Mouse (Mus musculus) brain, adult 2 months (tissue): ENCODE measurements around the gene Olfr223.
"Not testable (repeated sequence)": the region's sequence is repeated elsewhere in the genome, so short reads cannot be mapped to it uniquely, and the experiment has no call there.

Experiments used
- DNase-seq: peaks from one replicate; pipeline ENCODE4 v3.0.0; 2011; ENCODE audit warnings: low read depth, low spot score

Olfr223 gene

DNA sequence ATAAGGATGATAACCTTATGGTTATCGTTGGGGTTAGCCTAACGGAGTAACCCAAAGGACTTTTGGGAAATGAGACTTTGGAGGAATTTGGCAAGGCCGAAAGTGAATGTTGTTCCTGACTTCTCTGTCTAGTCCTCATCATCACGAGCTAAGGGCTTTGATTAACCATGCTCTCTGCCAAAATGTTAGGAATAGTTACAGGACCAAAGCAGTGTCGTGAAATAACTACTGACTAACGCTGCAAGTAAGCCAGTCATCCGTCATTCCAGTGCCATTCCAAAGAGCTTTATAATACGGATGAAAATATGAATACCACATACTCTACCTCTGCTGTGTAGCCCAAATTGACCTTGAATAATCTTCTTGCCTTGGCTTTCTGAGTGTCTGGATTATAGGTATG lies 3.9 kb upstream of the Olfr223 start:
- DNase-seq: no peak

DNA sequence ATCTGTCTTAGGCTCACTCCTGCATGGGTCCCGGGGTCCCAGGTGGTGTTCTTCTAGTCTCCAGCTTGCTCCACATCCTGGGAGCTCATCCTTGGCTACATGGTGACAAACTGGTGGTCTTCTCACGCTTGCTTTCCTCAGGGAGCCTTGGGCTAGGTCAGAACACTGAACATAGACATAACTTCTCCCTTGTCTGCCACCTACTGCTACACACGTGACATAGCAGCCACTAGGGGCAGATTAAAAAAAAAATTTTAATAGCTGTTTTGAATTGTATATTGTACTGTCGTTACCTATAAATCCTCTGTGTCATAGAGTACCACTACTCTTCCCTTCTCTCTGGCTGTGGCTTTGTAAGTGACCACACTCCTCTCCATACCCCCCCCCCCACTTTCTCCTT lies 3.0 kb upstream of the Olfr223 start:
- DNase-seq: no peak

DNA sequence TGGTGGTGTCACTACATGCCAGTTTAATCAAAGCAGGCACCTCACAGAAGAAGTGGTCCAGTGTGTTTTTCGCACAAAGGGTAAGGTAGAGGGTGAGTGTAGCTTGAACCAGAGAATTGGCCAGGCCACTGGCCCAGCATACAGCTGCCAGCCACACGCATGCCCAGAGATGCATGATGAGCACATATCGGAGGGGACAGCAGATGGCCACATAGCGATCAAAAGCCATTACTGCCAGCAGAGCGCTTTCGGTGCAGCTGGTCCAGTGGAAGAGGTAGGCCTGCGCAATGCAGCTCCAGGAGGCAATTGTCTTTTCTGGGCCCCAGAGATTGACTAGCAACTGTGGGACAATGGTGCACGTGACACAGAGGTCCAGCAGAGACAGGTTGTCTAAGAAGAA lies 3.6 kb downstream of the Olfr223 start:
- no peak for DNase-seq

DNA sequence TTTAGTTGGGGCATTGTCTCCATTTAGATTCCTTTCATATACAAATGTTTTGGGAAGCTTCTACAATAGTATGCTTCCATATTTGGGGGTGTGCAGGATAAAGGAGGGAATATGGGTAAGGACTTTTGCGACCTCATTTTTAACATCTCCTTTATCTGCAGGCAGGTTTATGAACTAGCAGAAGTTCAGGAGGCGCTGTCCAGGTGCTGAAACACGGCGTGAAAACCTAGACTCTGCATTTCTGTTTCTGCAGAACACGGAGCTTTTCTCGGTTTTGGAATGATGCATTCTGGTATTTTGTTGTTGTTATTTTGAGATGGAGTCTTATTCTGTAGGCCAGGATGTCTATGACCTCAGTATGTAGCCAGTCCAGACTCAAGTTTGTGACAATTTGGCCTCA lies 8.6 kb downstream of the Olfr223 start:
- no peak for DNase-seq

DNA sequence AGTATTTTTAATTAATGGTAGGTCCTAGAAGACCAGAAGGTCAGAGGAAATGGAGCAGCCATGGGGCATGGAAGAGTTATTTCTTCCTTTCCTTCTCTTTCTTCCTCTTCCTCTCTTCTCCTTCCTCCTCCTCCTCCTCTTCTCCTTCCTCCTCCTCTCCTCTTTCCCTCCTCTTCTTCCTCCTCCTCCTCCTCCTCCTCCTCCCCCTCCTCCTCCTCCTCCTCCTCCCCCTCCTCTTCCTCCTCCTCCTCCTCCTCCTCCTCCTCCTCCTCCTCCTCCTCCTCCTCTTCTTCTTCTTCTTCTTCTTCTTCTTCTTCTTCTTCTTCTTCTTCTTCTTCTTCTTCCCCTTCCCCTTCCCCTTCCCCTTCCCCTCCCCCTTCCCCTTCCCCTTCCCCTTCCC lies 17.0 kb downstream of the Olfr223 start, which contains the start of gene Olfr222:
Olfr222 (minus strand) TSS at position 101 of the 400 bp plus-strand sequence.
- DNase-seq: not testable (repeated sequence)

DNA sequence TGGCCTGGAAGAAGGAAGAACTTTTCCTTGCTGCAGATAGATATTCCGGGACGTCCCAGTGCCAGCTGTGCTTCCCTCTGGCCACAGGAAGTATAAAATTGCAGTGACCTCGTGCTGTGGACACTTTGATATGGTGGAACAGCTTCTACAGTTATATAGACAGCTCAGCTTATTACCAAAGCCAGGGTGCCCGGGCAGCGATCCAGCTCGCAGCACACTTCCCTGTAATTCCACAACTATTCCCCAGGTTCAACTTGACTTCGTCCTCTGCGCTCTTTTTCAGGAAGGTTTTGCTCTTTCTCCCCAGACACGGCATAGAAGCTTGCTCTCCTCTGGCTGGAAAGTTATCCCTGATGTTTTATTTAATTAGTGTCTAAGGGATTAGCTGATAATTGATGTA lies 17.4 kb downstream of the Olfr223 start:
- DNase-seq: no peak

DNA sequence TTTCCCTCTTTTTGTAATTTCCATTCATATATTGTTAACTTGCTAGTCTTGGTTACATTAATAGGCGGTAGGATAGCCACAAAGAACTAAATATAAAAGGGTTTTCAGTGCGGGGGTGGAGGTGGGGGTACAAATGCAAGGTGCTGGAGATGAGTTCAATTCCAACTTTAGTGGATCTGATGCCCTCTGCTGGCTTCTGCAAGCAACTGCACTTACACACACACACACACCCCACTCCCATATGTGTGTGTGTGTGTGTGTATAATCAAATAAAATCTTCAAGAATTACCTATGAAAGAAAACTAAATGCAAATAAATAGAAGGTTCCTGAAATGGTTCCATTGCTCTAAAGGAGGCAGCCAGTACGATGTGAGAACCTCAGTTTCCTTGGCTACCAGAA lies 23.8 kb downstream of the Olfr223 start:
- peak; percentile 53 for DNase-seq

DNA sequence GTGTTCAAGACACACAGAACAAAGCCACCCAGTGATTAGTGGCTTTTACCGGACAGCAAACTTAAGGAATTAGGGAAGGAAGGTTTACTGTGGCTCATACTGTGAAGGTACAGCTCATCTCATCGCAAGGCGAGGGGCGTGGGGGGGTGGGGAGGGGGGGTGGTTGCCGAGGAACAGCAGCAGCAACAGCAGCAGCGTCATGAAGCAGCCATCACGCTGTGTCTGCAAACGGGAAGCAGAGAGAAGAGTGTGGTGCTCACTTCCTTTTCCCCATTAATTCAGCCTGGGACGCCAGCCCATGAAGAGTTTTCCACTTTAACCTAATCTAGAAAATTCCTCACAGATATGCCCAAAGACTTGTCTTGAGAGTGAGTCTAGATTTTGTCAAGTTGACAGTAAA lies 30.3 kb downstream of the Olfr223 start:
- no peak for DNase-seq

DNA sequence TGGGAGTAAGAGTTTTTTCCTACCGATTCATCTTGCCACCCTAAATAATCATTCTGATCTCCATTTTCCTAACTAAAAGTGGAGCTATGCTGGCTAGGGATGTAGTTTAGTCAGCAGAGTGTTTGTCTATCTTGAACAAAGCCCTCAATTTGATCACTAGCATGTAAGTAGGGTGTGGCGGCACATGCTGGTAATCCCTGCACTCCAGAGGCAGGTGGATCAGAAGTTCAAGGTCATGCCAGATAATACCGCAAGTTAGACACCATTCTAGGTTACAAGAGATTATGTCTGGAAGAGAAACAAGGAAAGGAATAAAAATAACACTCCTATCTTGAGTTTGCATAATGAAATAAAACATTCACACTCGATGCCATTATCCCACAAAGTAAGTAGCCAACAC lies 30.8 kb downstream of the Olfr223 start:
- no peak for DNase-seq

DNA sequence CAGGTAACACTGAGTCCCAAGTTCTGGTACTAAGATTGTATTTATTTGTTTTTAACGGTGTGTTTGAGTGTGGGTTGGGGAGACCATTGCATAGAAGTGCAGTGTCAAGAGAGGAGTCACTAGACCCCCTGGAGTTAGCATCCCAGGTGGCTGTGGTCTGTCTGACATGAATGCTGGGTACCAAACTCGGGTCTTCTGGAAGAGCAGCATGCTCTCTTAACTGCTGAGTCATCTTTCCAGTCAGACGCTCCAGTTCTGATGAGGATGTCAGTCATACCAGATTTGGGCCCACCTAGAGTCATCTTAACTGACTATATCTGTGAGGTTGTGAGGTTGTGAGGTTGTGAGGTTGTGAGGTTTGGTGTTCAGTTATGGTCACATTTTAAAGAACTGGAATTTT lies 32.2 kb downstream of the Olfr223 start:
- no peak for DNase-seq

DNA sequence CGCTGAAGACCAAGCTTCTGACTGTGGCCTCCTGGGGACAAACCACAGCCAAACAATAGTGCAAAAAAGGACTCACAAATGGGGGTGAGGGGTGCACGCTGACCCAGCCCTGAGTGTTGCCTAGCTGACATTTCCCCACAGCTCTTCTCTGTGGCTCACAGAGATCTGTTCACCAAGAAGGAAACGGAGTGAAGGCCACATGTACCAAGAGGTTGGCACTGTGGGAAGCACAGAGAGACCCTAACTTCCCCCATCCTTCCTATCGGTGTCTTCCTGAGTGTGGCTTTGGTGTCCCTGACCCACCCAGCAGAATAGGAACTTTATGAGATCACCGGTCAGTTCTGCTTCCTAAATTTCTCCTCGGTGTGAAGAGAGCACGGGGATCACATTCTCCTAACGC lies 38.6 kb downstream of the Olfr223 start:
- no peak for DNase-seq

DNA sequence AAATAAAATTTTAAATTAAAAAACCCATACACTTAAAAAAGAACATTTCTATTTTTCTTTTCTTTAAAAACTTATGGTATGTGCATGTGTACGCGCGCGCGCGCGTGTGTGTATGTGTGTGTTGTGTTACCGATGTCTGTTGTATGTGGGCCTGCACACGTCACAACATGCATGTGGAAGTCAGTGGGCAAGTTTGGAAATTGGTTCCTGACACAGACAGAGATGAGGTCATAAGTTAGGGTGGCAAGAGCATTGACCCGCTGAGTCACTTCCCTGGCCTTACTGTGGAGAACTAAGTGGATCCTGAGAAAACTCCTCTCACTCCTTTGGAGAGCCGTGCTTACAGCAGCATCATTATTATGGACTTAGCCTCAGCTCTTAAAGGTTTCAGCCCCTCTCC lies 39.0 kb downstream of the Olfr223 start:
- no peak for DNase-seq

DNA sequence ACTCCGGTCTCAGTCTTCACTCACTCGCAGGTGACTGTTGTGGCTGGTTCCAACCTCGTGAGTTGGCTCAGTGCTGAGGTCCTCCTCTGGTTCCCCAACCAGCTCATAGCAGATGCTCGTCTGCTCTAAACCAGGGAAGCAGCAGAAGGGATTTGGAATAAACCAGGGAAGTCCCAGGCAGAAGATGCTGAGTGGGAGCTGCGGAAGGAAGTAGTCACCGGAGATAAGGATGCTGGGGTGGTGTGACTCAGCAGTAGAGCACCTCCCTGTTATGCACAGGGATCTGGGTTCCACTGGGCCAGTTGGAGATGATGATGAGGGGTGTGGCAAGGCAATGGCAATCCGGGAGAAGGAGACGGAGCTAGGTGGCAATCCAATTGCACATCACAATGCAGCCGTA lies 49.1 kb downstream of the Olfr223 start:
- peak; percentile 77 for DNase-seq

DNA sequence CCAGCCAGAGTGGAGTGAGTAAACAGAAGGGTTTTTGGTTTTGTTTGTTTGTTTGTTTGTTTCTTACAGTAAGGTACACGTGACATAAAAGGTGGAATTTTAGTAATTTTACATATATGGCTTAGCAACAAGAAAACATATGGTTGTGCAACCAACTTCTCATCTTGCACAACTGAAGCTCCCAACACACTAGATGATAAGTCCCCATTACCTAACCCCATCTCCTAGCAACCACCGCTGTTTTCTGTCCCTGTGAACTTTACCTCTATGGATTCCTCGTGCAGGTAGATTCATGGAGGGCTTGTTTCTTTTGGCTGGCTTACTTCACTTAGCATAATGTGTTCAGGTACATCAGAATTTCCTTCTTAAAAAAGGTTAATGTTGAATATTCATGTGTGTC lies 49.7 kb downstream of the Olfr223 start:
- DNase-seq: no peak

DNA sequence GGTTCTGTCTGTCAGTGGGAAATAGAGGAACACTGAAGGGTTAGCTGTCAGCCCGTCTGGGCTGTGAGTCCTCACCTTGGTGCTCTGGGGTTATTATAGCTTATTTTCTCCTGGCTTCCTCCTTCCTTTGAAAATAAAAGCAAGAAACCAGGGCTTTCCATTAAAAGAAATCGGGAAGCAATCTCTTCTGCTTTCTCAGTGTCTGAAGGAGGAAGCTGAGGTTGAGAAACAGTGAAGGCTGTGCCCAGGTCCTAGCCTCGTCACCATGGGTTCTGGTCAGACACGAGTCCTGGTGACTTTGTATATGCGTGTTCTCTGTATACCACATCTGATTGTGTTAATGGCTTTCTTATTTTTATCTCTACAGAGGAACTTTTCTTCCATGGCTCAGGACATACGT lies 50.6 kb downstream of the Olfr223 start:
- peak; percentile 41 for DNase-seq

DNA sequence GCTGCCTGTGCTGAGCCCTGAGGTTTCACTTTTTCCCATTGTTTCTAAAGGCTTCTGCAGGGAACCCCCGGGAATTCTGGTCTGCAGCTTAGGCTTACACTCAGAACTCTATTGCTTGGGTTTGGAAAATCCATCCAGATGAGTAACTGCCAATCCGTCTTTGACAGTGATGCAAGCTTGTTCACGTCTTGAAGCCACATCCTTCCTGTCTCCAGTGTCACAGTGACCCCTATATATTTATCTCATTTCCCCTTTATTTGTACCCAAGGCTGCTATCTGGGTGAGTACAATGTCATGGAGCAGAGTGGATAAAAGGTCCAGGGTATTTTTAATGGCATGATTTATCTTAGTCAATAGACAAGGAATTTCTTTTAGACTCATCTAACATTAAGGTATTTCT lies 51.8 kb downstream of the Olfr223 start, which contains the start of gene Nlrp3:
Nlrp3 (plus strand) TSS at position 245 of the 400 bp plus-strand sequence.
- no peak for DNase-seq

DNA sequence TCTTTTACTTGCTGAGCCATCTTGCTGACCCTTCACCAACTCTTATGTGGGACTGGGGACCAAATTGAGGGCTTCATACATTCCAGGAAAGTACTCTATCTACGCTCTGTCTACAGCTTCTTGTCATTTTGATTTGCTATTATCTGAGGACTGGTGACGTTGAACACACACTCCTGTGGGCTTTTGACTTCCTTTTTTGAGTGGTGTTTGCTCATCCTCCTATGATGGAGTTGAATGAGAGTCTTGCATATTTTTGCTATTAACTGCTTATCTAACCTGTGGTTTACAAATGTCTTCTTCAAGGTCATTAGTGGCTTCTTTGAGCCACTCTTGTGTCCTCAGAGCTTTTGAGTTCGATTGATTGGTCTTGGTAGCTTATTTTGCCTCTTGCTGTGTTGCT lies 53.0 kb downstream of the Olfr223 start:
- DNase-seq: no peak
